ENCODE assay signal across 13 mouse cellular contexts in genomic region chr3:149603865-149604264, GRCm38 (mm10).
DNase-seq lines count a peak whose midpoint lies in the region; ATAC-seq and TF ChIP-seq lines count a peak whose summit lies in the region.
"Had no signal": no experiment of that assay in that cellular context is flagged by ENCODE, and none has a peak within 500 bp of the region (broad histone marks: within the 10 kb centered on the region; RNA-seq: fewer than 3 reads in every experiment).

No protein-coding gene starts in this region.

- 71% methylated on average over 5 of the region's 5 CpGs for WGBS in embryonic facial prominence, embryonic 14.5 days
- WGBS in embryonic facial prominence, embryonic 10.5 days = 77% methylated on average over 5 of the region's 5 CpGs
- WGBS in lung, postnatal 0 days = 56% methylated on average over 5 of the region's 5 CpGs
- WGBS in forebrain, embryonic 16.5 days = 20% methylated on average over 5 of the region's 5 CpGs

- DNase-seq in embryonic facial prominence, embryonic 14.5 days (ENCODE audit: low spot score) = peak; percentile 30
- DNase-seq in embryonic facial prominence, embryonic 10.5 days (ENCODE audit: low spot score) = no peak
- peak; percentile 20 for DNase-seq in lung, postnatal 0 days (ENCODE audit: low spot score)
- DNase-seq in lung, postnatal 25 days (ENCODE audit: low spot score) = no peak
- DNase-seq in retina, postnatal 1 day = peak; percentile 65
- DNase-seq in frontal cortex, postnatal 14 days (ENCODE audit: low spot score in 2 of 2) = no peak
- DNase-seq: layer of hippocampus, adult 9-11 months; thymus, postnatal 25 days had no signal

- no peak overlapping the region for H3K27ac ChIP-seq in embryonic facial prominence, embryonic 14.5 days (replicated peaks; ENCODE audit: low read depth, low read length)
- no peak overlapping the region for H3K27ac ChIP-seq in embryonic facial prominence, embryonic 10.5 days (replicated peaks)
- no peak overlapping the region for H3K27ac ChIP-seq in lung, postnatal 0 days (ENCODE audit: low read length)
- no peak overlapping the region for H3K27ac ChIP-seq in forebrain, embryonic 16.5 days (ENCODE audit: low read length)
- H3K27ac ChIP-seq: kidney, embryonic 15.5 days; stomach, embryonic 15.5 days had no signal

- no peaks in the 10 kb centered on the region for H3K9me3 ChIP-seq in embryonic facial prominence, embryonic 14.5 days (ENCODE audit: control insufficient read depth, low read length)
- H3K9me3 ChIP-seq in embryonic facial prominence, embryonic 10.5 days = no peaks in the 10 kb centered on the region
- no peaks in the 10 kb centered on the region for H3K9me3 ChIP-seq in lung, postnatal 0 days (ENCODE audit: low read length)
- no peaks in the 10 kb centered on the region for H3K9me3 ChIP-seq in forebrain, embryonic 16.5 days (ENCODE audit: control insufficient read depth, low read length)
- H3K9me3 ChIP-seq: kidney, embryonic 15.5 days; stomach, embryonic 15.5 days had no signal

- H3K27me3 ChIP-seq in embryonic facial prominence, embryonic 14.5 days (replicated peaks; ENCODE audit: control insufficient read depth, insufficient read depth, low read length) = no peaks in the 10 kb centered on the region
- H3K27me3 ChIP-seq in embryonic facial prominence, embryonic 10.5 days (replicated peaks; ENCODE audit: low read depth, poor library complexity, severe bottlenecking) = no peaks in the 10 kb centered on the region
- H3K27me3 ChIP-seq in lung, postnatal 0 days (replicated peaks; ENCODE audit: insufficient read depth, low read length) = no peaks in the 10 kb centered on the region
- no peaks in the 10 kb centered on the region for H3K27me3 ChIP-seq in forebrain, embryonic 16.5 days (replicated peaks; ENCODE audit: control insufficient read depth, insufficient read depth, low read length)
- H3K27me3 ChIP-seq: kidney, embryonic 15.5 days; stomach, embryonic 15.5 days had no signal

- no peak for ATAC-seq in embryonic facial prominence, embryonic 14.5 days (ENCODE audit: low read depth)
- ATAC-seq in lung, postnatal 0 days = peak; percentile 37; the same call in 1 of the 2 replicates
- 0 out of 2 replicates have a peak, but pooled peaks have one; percentile 23 for ATAC-seq in forebrain, embryonic 16.5 days
- no peak for ATAC-seq in megakaryocyte progenitor cell, adult 5-6 weeks (replicated peaks; ENCODE audit: poor library complexity)
- ATAC-seq: inflammation-experienced regulatory T-cells, adult 6 months had no signal

- no peak for TF ChIP-seq CTCF in lung, postnatal 0 days (IDR thresholded peaks at IDR 0.05)

- H3K4me1 ChIP-seq in embryonic facial prominence, embryonic 14.5 days (ENCODE audit: control insufficient read depth, insufficient read depth, low read length) = no peaks in the 10 kb centered on the region
- no peaks in the 10 kb centered on the region for H3K4me1 ChIP-seq in embryonic facial prominence, embryonic 10.5 days
- H3K4me1 ChIP-seq in lung, postnatal 0 days (ENCODE audit: insufficient read depth, low read depth, low read length) = no peaks in the 10 kb centered on the region
- H3K4me1 ChIP-seq in forebrain, embryonic 16.5 days (replicated peaks; ENCODE audit: control insufficient read depth, insufficient read depth, low read length) = 0 out of 2 replicates have a peak, but pooled peaks cover 2% of the 10 kb centered on the region
- H3K4me1 ChIP-seq: stomach, embryonic 15.5 days had no signal

- no peak overlapping the region for H3K4me3 ChIP-seq in embryonic facial prominence, embryonic 14.5 days (ENCODE audit: low read depth, low read length)
- H3K4me3 ChIP-seq in embryonic facial prominence, embryonic 10.5 days = no peak overlapping the region
- H3K4me3 ChIP-seq in lung, postnatal 0 days (ENCODE audit: low read depth, low read length) = no peak overlapping the region
- H3K4me3 ChIP-seq in forebrain, embryonic 16.5 days (replicated peaks; ENCODE audit: low read length) = no peak overlapping the region
- H3K4me3 ChIP-seq: kidney, embryonic 15.5 days; stomach, embryonic 15.5 days had no signal

- H3K36me3 ChIP-seq in embryonic facial prominence, embryonic 14.5 days (ENCODE audit: control insufficient read depth, insufficient read depth, low read length) = no peaks in the 10 kb centered on the region
- H3K36me3 ChIP-seq in embryonic facial prominence, embryonic 10.5 days (replicated peaks) = no peaks in the 10 kb centered on the region
- H3K36me3 ChIP-seq in lung, postnatal 0 days (ENCODE audit: insufficient read depth, low read length) = no peaks in the 10 kb centered on the region
- H3K36me3 ChIP-seq in forebrain, embryonic 16.5 days (ENCODE audit: control insufficient read depth, insufficient read depth) = no peaks in the 10 kb centered on the region
- H3K36me3 ChIP-seq: kidney, embryonic 15.5 days; stomach, embryonic 15.5 days had no signal

- TF ChIP-seq EP300 in lung, postnatal 0 days (IDR thresholded peaks at IDR 0.05) = peak; percentile 25; the same call in 1 of the 2 replicates

- H3K4me2 ChIP-seq in embryonic facial prominence, embryonic 14.5 days (ENCODE audit: low read depth, low read length) = no peak overlapping the region
- no peak overlapping the region for H3K4me2 ChIP-seq in lung, postnatal 0 days (replicated peaks; ENCODE audit: low read depth, low read length)
- H3K4me2 ChIP-seq in forebrain, embryonic 16.5 days (ENCODE audit: low read length) = no peak overlapping the region
- H3K4me2 ChIP-seq: kidney, embryonic 15.5 days; stomach, embryonic 15.5 days had no signal

- H3K9ac ChIP-seq in embryonic facial prominence, embryonic 14.5 days (ENCODE audit: low read depth, low read length) = no peak overlapping the region
- no peak overlapping the region for H3K9ac ChIP-seq in lung, postnatal 0 days (replicated peaks; ENCODE audit: low read depth)
- no peak overlapping the region for H3K9ac ChIP-seq in forebrain, embryonic 16.5 days (replicated peaks; ENCODE audit: low read depth, low read length)
- H3K9ac ChIP-seq: kidney, embryonic 15.5 days; stomach, embryonic 15.5 days had no signal

Comparison
In these comparisons a context has a peak if more than half of its experiments do, and no peak if none do; other contexts are left out.
1. DNase-seq: peak in embryonic facial prominence, embryonic 14.5 days (single experiment), lung, postnatal 0 days (single experiment) and retina, postnatal 1 day (single experiment); none in embryonic facial prominence, embryonic 10.5 days (single experiment), lung, postnatal 25 days (single experiment) and frontal cortex, postnatal 14 days (0 of 2).
2. ATAC-seq: peak in lung, postnatal 0 days (single experiment) and forebrain, embryonic 16.5 days (single experiment); none in embryonic facial prominence, embryonic 14.5 days (single experiment) and megakaryocyte progenitor cell, adult 5-6 weeks (single experiment).